Mouse (Mus musculus): ENCODE data around the gene Idh1.

GRCm38 (mm10) chr1:65204299-65204698 lies 18.0 kb upstream of the Idh1 start:
- TF ChIP-seq POLR2A (IDR thresholded peaks at IDR 0.05; ENCODE audit: low read depth, low read length) (no peak), CTCF (IDR thresholded peaks at IDR 0.05; ENCODE audit: extremely low read depth, insufficient read length, insufficient replicate concordance, low read depth, low read length) (no peak)
